Mouse (Mus musculus) forebrain, postnatal 0 days (tissue): ENCODE data around the gene Zfp819. TPM values are rescaled to one million over a fixed set of nuclear protein-coding genes. Genes with fewer than 3 reads are reported as not detected.
"Not testable (repeated sequence)": the region's sequence is repeated elsewhere in the genome, so short reads cannot be mapped to it uniquely, and the experiment has no call there.

Source experiments
- ATAC-seq: fragments of 200-750 bp; cut with Nextera tagmentation; 2 replicates; pipeline ENCODE4 v1.8.0; 2017; ENCODE audit warnings: mild to moderate bottlenecking, moderate library complexity
- DNase-seq: peaks from one replicate; pipeline ENCODE4 v3.0.0-alpha.2; 2015
- H3K27ac ChIP-seq: fragments of 300-500 bp; sonication (generic); 2 replicates; pipeline ENCODE4 v1.5.1; 2014; ENCODE audit warnings: low read depth, mild to moderate bottlenecking, antibody characterized with exemption, low read length, moderate library complexity, mixed read lengths
- H3K27me3 ChIP-seq: fragments of 300-500 bp; sonication (generic); 2 replicates; pipeline ENCODE4 v1.6.1; 2014; ENCODE audit warnings: mild to moderate bottlenecking, low read length, mixed read lengths; ENCODE audit not compliant: insufficient read depth
- H3K36me3 ChIP-seq: fragments of 300-500 bp; sonication (generic); 2 replicates; pipeline ENCODE4 v1.6.1; 2014; ENCODE audit warnings: mild to moderate bottlenecking, moderate library complexity; ENCODE audit not compliant: insufficient read depth
- H3K4me1 ChIP-seq: fragments of 300-500 bp; sonication (generic); 2 replicates; pipeline ENCODE4 v1.6.1; 2014; ENCODE audit warnings: antibody characterized with exemption; ENCODE audit not compliant: insufficient read depth
- H3K4me2 ChIP-seq: fragments of 300-500 bp; sonication (generic); 2 replicates; pipeline ENCODE4 v1.6.1; 2014; ENCODE audit warnings: low read depth, mild to moderate bottlenecking, moderate library complexity
- H3K4me3 ChIP-seq: fragments of 300-500 bp; sonication (generic); 2 replicates; pipeline ENCODE4 v1.5.1; 2014; ENCODE audit warnings: low read depth, low read length, mixed read lengths
- H3K9ac ChIP-seq: fragments of 300-500 bp; sonication (generic); 2 replicates; pipeline ENCODE4 v1.6.1; 2014; ENCODE audit warnings: mild to moderate bottlenecking
- H3K9me3 ChIP-seq: fragments of 300-500 bp; sonication (generic); 2 replicates; pipeline ENCODE4 v1.6.1; 2016; ENCODE audit warnings: low read length
- CTCF ChIP-seq: sonication (generic); IDR thresholded peaks from 2 replicates; pipeline ENCODE4 v1.5.1; 2016; ENCODE audit warnings: antibody characterized with exemption, control low read depth, low read depth
- WGBS: fragments of 180-500 bp; shearing (Covaris S2); extraction: QIAGEN DNeasy Blood & Tissue Kit; methylation state at CpG from one replicate; pipeline ENCODE4 v1.1.7; 2014; 5-methylcytosine and 5-hydroxymethylcytosine counted together
- polyA plus RNA-seq: library from polyadenylated mRNA; unstranded; fragments of >200 nt; fragmentation: Nextera tagmentation; extraction: Ambion mirVana; gene quantifications from 2 replicates; pipeline ENCODE4 v1.2.1, GENCODE M21; 2015
- total RNA-seq: library from RNA; depleted of rRNA; stranded (reverse); fragments of >200 nt; gene quantifications from 2 replicates; pipeline ENCODE4 v1.2.3, GENCODE M21; 2014; rRNA removed

Gene Zfp819
- total and polyA plus RNA-seq, 2 experiments from 2014 or later = 0.23 to 0.33 TPM

DNA sequence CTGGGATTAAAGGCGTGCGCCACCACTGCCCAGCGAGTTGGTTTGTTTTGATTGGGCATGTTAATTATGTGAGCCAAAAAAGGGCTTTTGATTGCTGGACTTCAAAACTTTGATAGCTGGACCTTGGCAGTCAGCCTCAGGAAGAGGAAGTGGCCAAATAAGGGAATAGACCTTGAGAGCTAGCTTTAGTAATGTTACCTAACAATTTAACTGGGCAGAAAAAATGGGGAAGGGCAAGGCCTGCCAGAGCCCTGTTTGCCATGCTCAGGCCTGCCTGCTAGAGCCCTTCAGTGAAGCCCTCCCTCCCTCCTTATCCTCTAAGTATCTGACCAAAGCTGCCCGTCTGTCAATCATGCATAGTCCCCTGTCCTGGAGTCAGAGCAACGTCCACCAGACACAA is 35.6 kb downstream of the Zfp819 start:
- Histone ChIP-seq H3K27ac (no peak overlapping the region), H3K4me1 (no peaks in the 10 kb centered on the region), H3K36me3 (no peaks in the 10 kb centered on the region), H3K9me3 (no peaks in the 10 kb centered on the region), H3K4me3 (no peak overlapping the region), H3K9ac (no peak overlapping the region), H3K27me3 (no peaks in the 10 kb centered on the region), H3K4me2 (no peak overlapping the region)
- WGBS = 77% methylated on average over 5 of the region's 5 CpGs
- no peak for ATAC-seq
- no peak for DNase-seq
- no peak for TF ChIP-seq CTCF

DNA sequence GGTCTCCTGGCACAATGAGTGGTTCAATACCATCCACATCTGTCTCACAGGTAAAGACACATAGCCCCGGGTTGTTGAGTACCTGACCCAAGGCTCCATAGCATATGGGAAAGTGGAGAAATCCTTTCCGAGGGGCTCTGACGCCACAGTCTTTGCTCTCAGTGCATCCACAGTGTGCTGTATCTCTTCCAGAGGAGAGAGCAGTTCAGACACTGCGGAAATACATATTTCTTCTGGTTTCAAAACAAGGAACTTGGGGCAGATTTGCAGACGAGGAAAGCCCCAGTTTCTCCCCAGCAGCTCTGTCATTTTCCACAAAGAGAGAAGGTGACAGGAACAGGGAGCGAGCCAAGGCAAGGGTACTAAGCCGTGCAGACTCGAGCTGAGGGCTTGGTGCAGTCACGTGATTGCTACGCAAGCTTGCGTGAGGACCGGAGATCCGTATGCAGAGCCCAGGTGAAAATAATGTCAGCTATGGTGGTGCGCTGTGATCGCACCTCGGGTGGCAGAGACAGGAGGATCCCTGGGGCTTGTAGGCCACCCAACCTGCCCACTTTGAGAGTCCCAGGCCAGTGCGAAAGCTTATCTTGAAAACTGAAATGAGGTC is 36.2 kb downstream of the Zfp819 start:
- Histone ChIP-seq H3K27ac (no peak overlapping the region), H3K36me3 (no peaks in the 10 kb centered on the region), H3K4me3 (no peak overlapping the region), H3K4me1 (no peaks in the 10 kb centered on the region), H3K27me3 (no peaks in the 10 kb centered on the region), H3K9ac (no peak overlapping the region), H3K4me2 (no peak overlapping the region), H3K9me3 (no peaks in the 10 kb centered on the region)
- no peak for TF ChIP-seq CTCF
- no peak for DNase-seq
- no peak for ATAC-seq
- 82% methylated on average over 17 of the region's 17 CpGs for WGBS

DNA sequence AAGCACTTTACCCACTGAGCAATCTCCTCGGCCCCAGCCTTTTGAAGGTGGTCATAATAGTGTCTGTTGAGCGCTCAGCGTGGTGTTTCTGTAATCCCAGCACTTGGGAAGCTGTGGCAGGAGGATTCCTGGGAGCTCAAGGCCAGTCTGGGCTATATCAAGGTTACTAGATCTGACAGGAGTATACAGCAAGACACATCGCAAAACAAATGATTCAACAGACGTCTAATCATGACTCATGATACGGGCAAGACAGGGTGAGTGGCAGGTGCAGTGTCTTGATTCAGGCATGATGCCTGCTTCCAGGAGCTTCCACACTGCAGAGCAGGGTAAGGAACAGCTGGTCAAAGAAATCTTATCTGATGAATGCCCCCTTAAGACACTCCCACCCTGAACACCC is 45.7 kb downstream of the Zfp819 start:
- DNase-seq (no peak), ATAC-seq (no peak)
- TF ChIP-seq CTCF = no peak
- H3K4me2 ChIP-seq = no peak overlapping the region
- H3K4me3 ChIP-seq = no peak overlapping the region
- no peak overlapping the region for H3K27ac ChIP-seq
- H3K36me3 ChIP-seq = no peaks in the 10 kb centered on the region
- H3K27me3 ChIP-seq = no peaks in the 10 kb centered on the region
- 94% methylated on average over 6 of the region's 6 CpGs for WGBS
- no peak overlapping the region for H3K9ac ChIP-seq
- H3K4me1 ChIP-seq = no peaks in the 10 kb centered on the region
- H3K9me3 ChIP-seq = no peaks in the 10 kb centered on the region

DNA sequence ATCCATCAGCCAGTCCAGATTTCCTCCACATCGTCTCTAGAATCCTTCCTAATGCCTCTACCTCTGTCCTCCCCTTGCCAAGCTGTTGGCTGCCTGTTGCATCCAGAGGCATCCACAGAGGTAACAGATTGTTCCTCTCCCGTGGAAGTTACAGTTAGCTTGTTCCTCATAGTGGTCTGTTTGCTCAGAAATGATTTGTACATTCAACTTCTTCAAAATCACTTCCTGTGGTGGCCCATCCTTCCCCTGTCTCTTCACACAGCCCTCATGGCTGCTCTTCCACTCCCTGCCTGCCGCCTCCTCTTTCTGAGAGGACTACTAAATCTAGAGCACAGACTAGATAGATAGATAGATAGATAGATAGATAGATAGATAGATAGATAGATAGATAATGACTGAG is 47.5 kb downstream of the Zfp819 start:
- Histone ChIP-seq H3K36me3 (no peaks in the 10 kb centered on the region), H3K4me3 (no peak overlapping the region), H3K27me3 (no peaks in the 10 kb centered on the region), H3K4me2 (no peak overlapping the region), H3K9me3 (no peaks in the 10 kb centered on the region), H3K9ac (no peak overlapping the region), H3K27ac (no peak overlapping the region), H3K4me1 (no peaks in the 10 kb centered on the region)
- 72% methylated on average over 3 of the region's 3 CpGs for WGBS
- DNase-seq (no peak), ATAC-seq (no peak)
- TF ChIP-seq CTCF = no peak

DNA sequence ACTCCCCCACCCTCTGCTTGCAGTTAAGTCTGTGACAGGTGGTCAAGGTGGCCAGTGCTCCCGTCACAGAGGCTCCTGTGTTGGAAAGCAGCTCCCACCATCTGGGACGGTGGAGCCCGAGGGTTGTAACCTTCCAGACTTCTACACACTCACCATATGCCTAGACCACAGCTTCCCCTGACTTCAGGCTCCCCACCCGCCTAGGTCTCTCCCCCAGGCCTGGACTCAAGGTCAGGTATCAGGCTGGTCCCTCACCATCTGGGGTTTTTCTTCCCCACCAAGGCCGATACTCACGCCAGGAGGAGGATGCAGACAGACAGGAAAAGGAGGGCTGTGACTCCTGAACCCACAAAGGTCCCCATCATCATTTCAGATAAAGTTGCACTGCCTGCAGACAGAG is 49.3 kb downstream of the Zfp819 start:
- Histone ChIP-seq H3K27me3 (no peaks in the 10 kb centered on the region), H3K27ac (no peak overlapping the region), H3K9me3 (no peaks in the 10 kb centered on the region), H3K9ac (no peak overlapping the region), H3K36me3 (no peaks in the 10 kb centered on the region), H3K4me2 (no peak overlapping the region), H3K4me1 (no peaks in the 10 kb centered on the region), H3K4me3 (no peak overlapping the region)
- no peak for TF ChIP-seq CTCF
- 78% methylated on average over 6 of the region's 6 CpGs for WGBS
- DNase-seq = no peak
- no peak for ATAC-seq

DNA sequence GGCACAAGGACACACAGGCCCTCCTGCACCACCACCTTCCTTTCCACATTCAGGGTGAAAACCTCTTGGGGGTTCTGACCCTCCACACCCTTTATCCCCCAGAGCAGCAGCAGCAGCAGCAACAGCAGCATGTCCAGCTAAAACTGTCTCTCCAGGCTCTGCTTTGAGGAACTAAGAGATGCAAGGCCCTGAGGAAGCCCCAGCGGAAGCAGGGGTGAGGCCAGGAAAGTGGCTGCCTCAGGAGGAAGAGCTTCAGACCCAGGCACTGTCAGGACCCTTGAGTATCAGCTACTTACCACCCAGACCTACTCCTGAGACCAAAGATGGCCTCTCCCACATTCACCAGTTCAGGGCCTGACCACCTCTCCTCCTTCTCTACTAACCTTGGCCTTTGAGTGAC is 53.0 kb downstream of the Zfp819 start, which contains the start of gene Siglece:
Gene Siglece, minus strand, starts transcription at position 160 of the 400 bp plus-strand sequence.
- H3K4me2 ChIP-seq = no peak within 1 kb of the TSS
- ATAC-seq = no peak
- no peak for DNase-seq
- H3K36me3 ChIP-seq = no peaks in the 10 kb centered on the region
- 71% methylated on average over 1 of the region's 1 CpGs for WGBS
- H3K4me1 ChIP-seq = no peaks in the 10 kb centered on the region
- no peaks in the 10 kb centered on the region for H3K9me3 ChIP-seq
- no peaks in the 10 kb centered on the region for H3K27me3 ChIP-seq
- H3K9ac ChIP-seq = no peak within 1 kb of the TSS
- H3K4me3 ChIP-seq = no peak within 1 kb of the TSS
- no peak within 1 kb of the TSS for H3K27ac ChIP-seq
- TF ChIP-seq CTCF = no peak

DNA sequence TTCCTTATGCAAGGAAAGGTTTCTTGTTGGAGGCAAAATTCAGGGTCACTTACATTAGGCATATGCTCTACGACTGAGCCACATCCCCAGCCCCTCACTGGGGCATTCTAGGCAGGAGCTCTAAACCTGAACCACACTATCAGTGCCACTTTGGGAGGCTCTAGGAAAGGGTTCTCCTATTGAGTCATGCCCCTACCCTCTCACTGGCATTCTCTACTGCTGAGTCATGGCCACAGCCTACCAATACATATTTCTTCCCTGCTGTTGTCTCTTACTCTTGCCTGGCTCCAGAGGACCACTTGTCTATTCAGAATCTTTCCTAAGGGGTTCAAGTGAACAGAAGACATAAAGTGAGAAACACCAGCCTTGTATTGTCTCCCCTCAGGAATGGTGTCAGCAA is 55.8 kb downstream of the Zfp819 start:
- no peak overlapping the region for H3K4me3 ChIP-seq
- no peak for ATAC-seq
- DNase-seq = no peak
- no peak for TF ChIP-seq CTCF
- no peaks in the 10 kb centered on the region for H3K27me3 ChIP-seq
- no peaks in the 10 kb centered on the region for H3K9me3 ChIP-seq
- no peak overlapping the region for H3K4me2 ChIP-seq
- no peak overlapping the region for H3K9ac ChIP-seq
- H3K4me1 ChIP-seq = no peaks in the 10 kb centered on the region
- no peak overlapping the region for H3K27ac ChIP-seq
- WGBS = 86% methylated on average over 1 of the region's 1 CpGs
- H3K36me3 ChIP-seq = no peaks in the 10 kb centered on the region

DNA sequence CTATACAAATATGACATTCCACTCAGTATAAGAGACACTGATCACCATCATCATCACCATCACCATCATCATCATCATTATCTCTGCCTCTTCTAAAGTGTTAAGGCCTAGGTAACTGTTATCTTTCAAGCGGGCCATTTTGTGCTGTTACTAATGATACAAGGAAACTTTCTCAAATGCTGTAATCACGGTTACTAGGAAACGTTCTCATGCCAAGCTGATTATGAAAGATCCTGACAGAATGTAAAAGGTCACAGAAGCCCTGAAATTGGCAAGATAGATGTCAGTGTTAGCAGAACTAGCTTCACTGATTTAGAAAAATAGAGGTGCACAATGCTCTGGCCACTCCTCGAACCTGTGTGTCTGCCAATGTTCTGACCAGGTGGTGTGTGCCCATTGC is 60.3 kb downstream of the Zfp819 start:
- not testable (repeated sequence) for ATAC-seq, H3K4me3 ChIP-seq, H3K9ac ChIP-seq, H3K4me1 ChIP-seq, H3K27ac ChIP-seq, H3K9me3 ChIP-seq, H3K27me3 ChIP-seq, H3K4me2 ChIP-seq, H3K36me3 ChIP-seq, DNase-seq
- 87% methylated on average over 4 of the region's 4 CpGs for WGBS

Other genes starting within 250 kb of the Zfp819 start
- gene Siglecg, start 199.0 kb upstream of the Zfp819 start, total RNA-seq = not detected in 2 replicates
- gene Siglecg, start 199.0 kb upstream of the Zfp819 start, polyA plus RNA-seq = 0.09 TPM in 1 of 2 replicates, not detected in the other
- gene Lim2, start 179.5 kb upstream of the Zfp819 start, total RNA-seq = not detected in 2 replicates
- not detected in 2 replicates for gene Lim2, start 179.5 kb upstream of the Zfp819 start, polyA plus RNA-seq
- not detected in 2 replicates for gene Nkg7, start 170.1 kb upstream of the Zfp819 start, total RNA-seq
- gene Nkg7, start 170.1 kb upstream of the Zfp819 start, polyA plus RNA-seq = not detected in 2 replicates
- gene Cldnd2, start 166.4 kb upstream of the Zfp819 start, total RNA-seq = not detected in 2 replicates
- not detected in 2 replicates for gene Cldnd2, start 166.4 kb upstream of the Zfp819 start, polyA plus RNA-seq
- gene Etfb, start 163.1 kb upstream of the Zfp819 start, total RNA-seq = 38.2 and 46.1 TPM in 2 replicates
- 101 and 117 TPM in 2 replicates for gene Etfb, start 163.1 kb upstream of the Zfp819 start, polyA plus RNA-seq
- 0.31 and 3.7 TPM in 2 replicates for gene Gm45233, start 163.0 kb upstream of the Zfp819 start, total RNA-seq
- gene Gm45233, start 163.0 kb upstream of the Zfp819 start, polyA plus RNA-seq = 0.30 TPM in 1 of 2 replicates, not detected in the other
- gene Vsig10l, start 144.0 kb upstream of the Zfp819 start, total RNA-seq = 4.2 and 16.9 TPM in 2 replicates
- 8.1 and 13.8 TPM in 2 replicates for gene Vsig10l, start 144.0 kb upstream of the Zfp819 start, polyA plus RNA-seq
- 24.9 and 26.1 TPM in 2 replicates for gene Iglon5, start 117.1 kb upstream of the Zfp819 start, total RNA-seq
- 3.0 and 4.4 TPM in 2 replicates for gene Iglon5, start 117.1 kb upstream of the Zfp819 start, polyA plus RNA-seq
- not detected in 2 replicates for gene 4931406B18Rik, start 101.2 kb upstream of the Zfp819 start, total RNA-seq
- not detected in 2 replicates for gene 4931406B18Rik, start 101.2 kb upstream of the Zfp819 start, polyA plus RNA-seq
- 0.77 and 1.0 TPM in 2 replicates for gene Cd33, start 62.7 kb upstream of the Zfp819 start, total RNA-seq
- gene Cd33, start 62.7 kb upstream of the Zfp819 start, polyA plus RNA-seq = 1.2 and 1.7 TPM in 2 replicates
- gene Zfp658, start 44.9 kb upstream of the Zfp819 start, total RNA-seq = 12.4 and 12.6 TPM in 2 replicates
- 1.6 and 3.1 TPM in 2 replicates for gene Zfp658, start 44.9 kb upstream of the Zfp819 start, polyA plus RNA-seq
- gene Zfp719, start 27.6 kb upstream of the Zfp819 start, total RNA-seq = 20.2 and 22.5 TPM in 2 replicates
- gene Zfp719, start 27.6 kb upstream of the Zfp819 start, polyA plus RNA-seq = 3.2 and 5.8 TPM in 2 replicates
- gene Ceacam18, start 27.5 kb downstream of the Zfp819 start, total RNA-seq = 0.15 TPM in 1 of 2 replicates, not detected in the other
- gene Ceacam18, start 27.5 kb downstream of the Zfp819 start, polyA plus RNA-seq = not detected in 2 replicates
- 1.2 TPM in 1 of 2 replicates, not detected in the other for gene Siglece, start 53.0 kb downstream of the Zfp819 start, total RNA-seq
- 0.31 and 0.64 TPM in 2 replicates for gene Siglece, start 53.0 kb downstream of the Zfp819 start, polyA plus RNA-seq
- gene Ctu1, start 64.8 kb downstream of the Zfp819 start, total RNA-seq = 36.9 and 40.3 TPM in 2 replicates
- 22.5 and 22.9 TPM in 2 replicates for gene Ctu1, start 64.8 kb downstream of the Zfp819 start, polyA plus RNA-seq
- gene Klk14, start 83.2 kb downstream of the Zfp819 start, total RNA-seq = not detected in 2 replicates
- not detected in 2 replicates for gene Klk14, start 83.2 kb downstream of the Zfp819 start, polyA plus RNA-seq
- gene Klk13, start 105.4 kb downstream of the Zfp819 start, total RNA-seq = not detected in 2 replicates
- 0.11 TPM in 1 of 2 replicates, not detected in the other for gene Klk13, start 105.4 kb downstream of the Zfp819 start, polyA plus RNA-seq
- gene Klk12, start 161.7 kb downstream of the Zfp819 start, total RNA-seq = not detected in 2 replicates
- gene Klk12, start 161.7 kb downstream of the Zfp819 start, polyA plus RNA-seq = not detected in 2 replicates
- not detected in 2 replicates for gene Klk11, start 167.4 kb downstream of the Zfp819 start, total RNA-seq
- gene Klk11, start 167.4 kb downstream of the Zfp819 start, polyA plus RNA-seq = 0.15 TPM in 1 of 2 replicates, not detected in the other
- gene Klk10, start 173.9 kb downstream of the Zfp819 start, total RNA-seq = 0.23 TPM in 1 of 2 replicates, not detected in the other
- gene Klk10, start 173.9 kb downstream of the Zfp819 start, polyA plus RNA-seq = 0.18 and 0.30 TPM in 2 replicates
- gene Klk9, start 184.7 kb downstream of the Zfp819 start, total RNA-seq = not detected in 2 replicates
- not detected in 2 replicates for gene Klk9, start 184.7 kb downstream of the Zfp819 start, polyA plus RNA-seq
- 8.4 and 13.4 TPM in 2 replicates for gene Klk8, start 190.4 kb downstream of the Zfp819 start, total RNA-seq
- gene Klk8, start 190.4 kb downstream of the Zfp819 start, polyA plus RNA-seq = 10.4 TPM in 2 replicates
- gene Klk7, start 204.1 kb downstream of the Zfp819 start, total RNA-seq = not detected in 2 replicates
- 0.08 and 0.18 TPM in 2 replicates for gene Klk7, start 204.1 kb downstream of the Zfp819 start, polyA plus RNA-seq
- gene Klk6, start 217.3 kb downstream of the Zfp819 start, total RNA-seq = not detected in 2 replicates
- gene Klk6, start 217.3 kb downstream of the Zfp819 start, polyA plus RNA-seq = not detected in 2 replicates
- gene Klk5, start 234.8 kb downstream of the Zfp819 start, total RNA-seq = not detected in 2 replicates
- gene Klk5, start 234.8 kb downstream of the Zfp819 start, polyA plus RNA-seq = not detected in 2 replicates